Mouse (Mus musculus): Measurements from ENCODE around the gene Tbc1d5. TPM values are rescaled to one million over a fixed set of nuclear protein-coding genes. Genes with fewer than 3 reads are reported as not detected.

The Tbc1d5 gene
- polyA plus RNA-seq, 1 experiment: 7.2 TPM

DNA sequence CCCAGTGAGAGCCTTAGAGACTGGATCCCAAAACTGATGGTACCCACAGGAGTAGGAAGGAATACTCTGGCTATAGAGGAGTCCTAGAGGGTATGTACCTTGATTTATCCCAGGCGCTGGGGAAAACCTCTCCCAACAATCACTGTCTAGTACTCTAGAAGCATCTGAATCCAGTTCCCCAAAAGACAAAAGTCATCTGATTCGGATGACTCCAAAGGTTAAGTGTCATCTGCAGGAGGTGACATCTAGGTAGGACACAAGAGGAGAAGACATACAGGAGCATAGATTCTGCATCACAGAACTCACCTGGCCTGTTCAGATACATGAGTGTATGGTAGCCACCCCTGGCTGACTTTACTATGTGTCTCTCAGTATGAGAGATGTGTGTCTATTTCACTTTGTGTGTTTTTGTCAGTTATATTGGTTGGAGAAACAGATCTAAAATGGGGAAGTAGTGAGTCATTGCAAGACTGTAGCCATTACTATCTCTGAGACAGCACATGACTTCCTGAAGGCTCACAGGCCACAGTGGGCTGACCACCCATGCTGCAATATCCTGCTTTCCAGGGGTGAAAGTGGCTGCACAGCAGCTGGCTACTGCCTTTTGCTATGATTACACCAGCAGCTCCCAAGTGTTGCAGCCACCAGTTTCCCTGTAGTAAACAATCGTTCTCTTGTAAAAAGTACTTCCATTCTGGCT, 185.7 kb downstream of the Tbc1d5 start:
- Histone ChIP-seq H3K4me3 (replicated peaks) (peak overlapping the region; percentile 84), H3K27me3 (replicated peaks) (no peaks in the 10 kb centered on the region), H3K4me1 (peaks cover 49% of the 10 kb centered on the region), H3K9me3 (no peaks in the 10 kb centered on the region), H3K36me3 (replicated peaks; ENCODE audit: low read length) (no peaks in the 10 kb centered on the region)
- TF ChIP-seq GATA1 (IDR thresholded peaks at IDR 0.05; ENCODE audit: borderline replicate concordance, low read length) (peak; percentile 67; the same call in 1 of the 3 replicates), FLI1 (IDR thresholded peaks at IDR 0.05; ENCODE audit: low read length) (peak; percentile 92)

DNA sequence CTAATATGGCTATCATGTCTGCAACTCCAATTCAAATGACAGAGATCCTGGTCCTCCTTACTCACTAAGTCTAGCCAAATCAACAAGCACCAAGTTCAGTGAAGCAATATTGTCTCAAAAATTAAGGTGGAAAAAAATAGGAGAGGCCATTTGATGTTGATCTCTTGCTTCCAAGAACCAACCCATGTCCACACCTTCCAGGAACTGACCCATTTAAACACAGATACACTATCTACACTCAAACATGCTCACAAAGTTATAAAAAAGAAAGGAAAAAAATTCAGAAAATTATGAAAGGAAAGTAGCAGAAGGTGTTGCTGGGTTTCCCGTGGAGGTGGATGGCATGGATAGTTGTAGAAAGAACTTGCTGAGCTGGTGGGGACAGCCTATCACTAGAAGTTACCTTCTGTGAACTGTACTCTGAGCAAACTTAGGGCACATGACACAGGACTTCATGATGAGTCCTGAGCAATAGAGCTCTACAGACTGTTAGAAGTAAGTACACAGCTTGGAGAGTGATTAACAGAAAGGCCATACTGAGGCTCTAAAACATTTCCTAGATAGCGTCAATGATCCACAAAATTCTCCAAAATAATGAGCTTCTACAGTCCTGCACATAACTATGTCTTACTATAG, 188.3 kb downstream of the Tbc1d5 start:
- no peaks in the 10 kb centered on the region for H3K9me3 ChIP-seq

DNA sequence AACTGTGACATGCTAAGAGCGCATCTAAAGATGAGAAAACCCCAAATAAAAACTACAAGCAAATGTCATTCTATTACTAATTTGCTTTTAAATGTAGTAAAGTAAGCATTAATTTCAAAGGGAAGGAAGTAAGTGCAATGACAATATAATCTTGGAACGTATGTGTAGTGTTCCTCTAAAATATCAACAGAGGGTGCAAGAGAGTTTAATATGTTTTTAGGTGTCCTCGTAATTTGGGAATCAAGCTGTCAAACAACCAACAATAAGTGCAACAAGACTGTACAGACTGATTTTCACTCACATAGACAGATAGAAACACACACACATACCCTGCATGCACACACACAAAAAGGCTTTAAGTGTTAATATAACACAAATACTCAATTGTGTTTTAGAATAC, 191.2 kb downstream of the Tbc1d5 start:
- Histone ChIP-seq H3K9me3 (no peaks in the 10 kb centered on the region), H3K4me1 (peaks cover 16% of the 10 kb centered on the region), H3K27me3 (replicated peaks) (no peaks in the 10 kb centered on the region), H3K36me3 (replicated peaks; ENCODE audit: low read length) (peaks cover 5% of the 10 kb centered on the region), H3K4me3 (replicated peaks) (no peak overlapping the region)
- no peak for TF ChIP-seq GATA1 (IDR thresholded peaks at IDR 0.05; ENCODE audit: borderline replicate concordance, low read length)
- TF ChIP-seq FLI1 (IDR thresholded peaks at IDR 0.05; ENCODE audit: low read length): no peak

More for the DNA sequence above, 188.3 kb downstream of the Tbc1d5 start:
- Histone ChIP-seq H3K4me3 (replicated peaks) (no peak overlapping the region), H3K4me1 (peaks cover 46% of the 10 kb centered on the region), H3K27me3 (replicated peaks) (no peaks in the 10 kb centered on the region), H3K36me3 (replicated peaks; ENCODE audit: low read length) (no peaks in the 10 kb centered on the region)
- TF ChIP-seq GATA1 (IDR thresholded peaks at IDR 0.05; ENCODE audit: borderline replicate concordance, low read length) (no peak), FLI1 (IDR thresholded peaks at IDR 0.05; ENCODE audit: low read length) (no peak)

DNA sequence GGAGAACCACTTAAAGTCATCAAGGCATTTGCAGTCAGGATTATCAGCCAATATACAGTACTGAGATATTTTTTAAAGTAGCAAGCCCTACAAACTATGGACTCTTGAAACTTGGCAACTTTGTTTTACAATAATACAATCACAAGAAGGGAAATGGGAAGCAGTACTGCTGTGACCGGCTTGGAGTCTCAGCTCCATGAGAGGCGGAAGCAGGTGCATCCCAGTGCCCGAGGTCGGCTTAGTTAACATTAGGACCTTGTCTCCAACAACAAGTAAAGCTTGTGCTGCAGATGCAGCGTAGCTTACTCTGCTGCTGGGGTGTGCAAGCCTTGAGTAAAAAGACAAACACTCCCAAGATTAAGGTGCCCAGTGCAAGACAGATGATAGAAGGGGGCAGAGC, 197.2 kb downstream of the Tbc1d5 start:
- Histone ChIP-seq H3K4me3 (replicated peaks) (no peak overlapping the region), H3K4me1 (no peaks in the 10 kb centered on the region)
- no peak for TF ChIP-seq GATA1 (IDR thresholded peaks at IDR 0.05; ENCODE audit: borderline replicate concordance, low read length)
- no peak for TF ChIP-seq FLI1 (IDR thresholded peaks at IDR 0.05; ENCODE audit: low read length)

DNA sequence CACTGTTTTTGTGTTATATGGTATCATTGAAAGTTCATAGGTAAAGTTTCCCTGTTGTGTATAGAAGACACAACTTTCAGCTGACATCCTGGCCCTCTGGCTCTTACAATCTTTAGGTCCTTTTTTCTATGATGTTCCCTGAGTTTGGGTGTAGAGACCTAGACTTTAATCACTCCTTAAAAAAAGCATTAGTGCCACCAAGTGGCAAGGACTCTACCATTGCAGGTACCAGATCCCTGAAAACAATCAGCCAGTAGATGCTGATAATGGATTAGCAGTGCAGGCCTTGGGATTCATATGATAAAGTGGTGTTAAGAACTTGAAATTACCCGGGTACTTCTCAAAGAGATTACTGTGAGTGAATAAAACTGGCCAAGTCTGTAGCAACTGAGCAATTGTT, 207.0 kb downstream of the Tbc1d5 start:
- Histone ChIP-seq H3K36me3 (replicated peaks; ENCODE audit: low read length) (no peaks in the 10 kb centered on the region), H3K4me3 (replicated peaks) (no peak overlapping the region), H3K27me3 (replicated peaks) (no peaks in the 10 kb centered on the region), H3K4me1 (peaks cover 4% of the 10 kb centered on the region), H3K9me3 (no peaks in the 10 kb centered on the region)
- TF ChIP-seq GATA1 (IDR thresholded peaks at IDR 0.05; ENCODE audit: borderline replicate concordance, low read length) (no peak), FLI1 (IDR thresholded peaks at IDR 0.05; ENCODE audit: low read length) (no peak)

More for the DNA sequence above, 197.2 kb downstream of the Tbc1d5 start:
- H3K9me3 ChIP-seq: no peaks in the 10 kb centered on the region
- H3K36me3 ChIP-seq (replicated peaks; ENCODE audit: low read length): peaks cover 11% of the 10 kb centered on the region
- H3K27me3 ChIP-seq (replicated peaks): no peaks in the 10 kb centered on the region

DNA sequence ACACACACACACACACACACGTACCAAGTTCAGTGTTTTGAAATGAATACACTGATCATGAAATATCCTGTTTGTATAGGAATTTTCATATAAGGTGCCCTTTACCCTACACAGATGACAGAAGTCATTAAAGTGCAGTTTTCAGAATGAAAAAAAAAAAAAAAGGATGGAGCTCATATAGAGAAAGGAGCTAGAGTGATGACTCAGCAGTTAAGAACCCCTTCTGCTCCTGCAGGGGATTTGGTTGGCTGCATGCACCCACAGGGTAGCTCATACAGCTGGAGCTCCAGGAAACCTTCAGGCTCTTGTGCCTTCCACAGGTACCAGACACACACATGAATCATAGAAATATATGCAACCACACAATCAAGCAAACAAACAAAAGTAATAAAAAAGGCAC, 213.0 kb downstream of the Tbc1d5 start:
- TF ChIP-seq GATA1 (IDR thresholded peaks at IDR 0.05; ENCODE audit: borderline replicate concordance, low read length) (no peak), FLI1 (IDR thresholded peaks at IDR 0.05; ENCODE audit: low read length) (no peak)
- no peaks in the 10 kb centered on the region for H3K27me3 ChIP-seq (replicated peaks)
- no peaks in the 10 kb centered on the region for H3K9me3 ChIP-seq
- no peaks in the 10 kb centered on the region for H3K4me1 ChIP-seq
- no peak overlapping the region for H3K4me3 ChIP-seq (replicated peaks)
- H3K36me3 ChIP-seq (replicated peaks; ENCODE audit: low read length): peaks cover 40% of the 10 kb centered on the region

DNA sequence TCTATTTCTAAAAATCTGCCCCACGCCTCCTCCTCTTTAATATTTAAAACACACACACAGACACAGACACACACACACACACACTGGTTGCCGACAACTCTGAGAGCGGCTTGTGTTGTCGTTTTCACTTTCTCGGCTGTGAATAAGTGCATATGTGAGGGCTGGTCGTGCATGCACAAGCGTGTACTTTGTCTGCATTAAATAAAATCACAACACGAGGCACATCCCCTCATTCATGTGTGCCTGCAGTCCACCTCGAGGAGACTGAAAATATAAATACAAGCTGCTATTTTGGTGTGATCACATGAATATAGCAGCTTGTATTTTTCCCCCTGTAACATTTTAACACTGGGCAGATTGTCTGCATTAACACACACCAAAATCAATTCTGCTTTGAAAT, 224.8 kb downstream of the Tbc1d5 start:
- Histone ChIP-seq H3K4me3 (replicated peaks) (no peak overlapping the region), H3K27me3 (replicated peaks) (no peaks in the 10 kb centered on the region)
- TF ChIP-seq FLI1 (IDR thresholded peaks at IDR 0.05; ENCODE audit: low read length) (no peak), GATA1 (IDR thresholded peaks at IDR 0.05; ENCODE audit: borderline replicate concordance, low read length) (no peak)

DNA sequence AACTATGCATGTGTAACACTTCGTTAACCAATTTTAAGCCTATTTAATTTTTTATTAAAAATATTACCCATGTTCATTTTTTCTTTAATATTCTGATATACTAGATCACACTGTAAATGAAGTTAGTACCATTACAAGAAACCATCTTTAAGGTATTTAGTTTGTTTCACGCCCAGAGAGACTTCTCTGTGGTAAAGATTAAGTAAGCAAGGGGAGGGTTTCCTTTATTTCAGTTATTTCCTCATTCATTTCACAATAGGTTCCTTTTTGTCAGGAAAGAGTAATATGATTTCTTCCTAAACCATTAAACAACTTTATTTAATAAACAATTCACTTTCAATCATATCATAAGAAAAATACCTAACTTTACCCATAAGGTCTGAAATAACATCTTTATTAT, 256.8 kb downstream of the Tbc1d5 start:
- Histone ChIP-seq H3K9me3 (no peaks in the 10 kb centered on the region), H3K4me3 (replicated peaks) (no peak overlapping the region), H3K36me3 (replicated peaks; ENCODE audit: low read length) (peaks cover 24% of the 10 kb centered on the region), H3K27me3 (replicated peaks) (no peaks in the 10 kb centered on the region), H3K4me1 (no peaks in the 10 kb centered on the region)
- TF ChIP-seq GATA1 (IDR thresholded peaks at IDR 0.05; ENCODE audit: borderline replicate concordance, low read length): no peak
- TF ChIP-seq FLI1 (IDR thresholded peaks at IDR 0.05; ENCODE audit: low read length): no peak

More for the DNA sequence above, 224.8 kb downstream of the Tbc1d5 start:
- Histone ChIP-seq H3K36me3 (replicated peaks; ENCODE audit: low read length) (peaks cover 41% of the 10 kb centered on the region), H3K4me1 (peaks cover 4% of the 10 kb centered on the region; the same call in 1 of the 2 replicates), H3K9me3 (no peaks in the 10 kb centered on the region)

DNA sequence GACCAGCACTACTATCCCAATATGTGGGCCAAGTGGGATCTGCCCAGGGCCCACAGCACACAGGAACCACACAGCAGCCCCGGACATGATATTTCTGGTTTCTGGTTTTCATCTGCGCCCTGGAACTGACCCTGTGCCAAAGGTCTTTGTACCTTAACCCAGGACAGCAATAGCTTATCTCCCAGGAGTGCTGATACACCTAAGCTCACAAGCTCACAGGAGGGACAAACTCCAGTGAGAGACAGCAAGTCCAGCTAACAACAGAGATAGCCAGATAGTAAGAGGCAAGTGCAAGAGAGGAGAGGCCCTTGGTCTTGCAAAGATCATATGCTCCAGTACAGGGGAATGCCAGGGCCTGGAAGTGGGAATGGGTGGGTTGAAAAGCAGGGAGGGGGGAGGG, 263.9 kb downstream of the Tbc1d5 start:
- 0 out of 2 replicates have a peak, but pooled peaks cover 3% of the 10 kb centered on the region for H3K4me1 ChIP-seq
- TF ChIP-seq GATA1 (IDR thresholded peaks at IDR 0.05; ENCODE audit: borderline replicate concordance, low read length) (no peak), FLI1 (IDR thresholded peaks at IDR 0.05; ENCODE audit: low read length) (no peak)
- H3K36me3 ChIP-seq (replicated peaks; ENCODE audit: low read length): peaks cover 24% of the 10 kb centered on the region
- H3K27me3 ChIP-seq (replicated peaks): no peaks in the 10 kb centered on the region
- peaks cover 10% of the 10 kb centered on the region for H3K9me3 ChIP-seq
- no peak overlapping the region for H3K4me3 ChIP-seq (replicated peaks)

All from megakaryocyte, embryonic 14.5 days (primary cell).